Mouse (Mus musculus): Measurements from ENCODE around the gene Ndufa6. TPM values are rescaled to one million over a fixed set of nuclear protein-coding genes. Genes with fewer than 3 reads are reported as not detected.
"Not testable (repeated sequence)": the region's sequence is repeated elsewhere in the genome, so short reads cannot be mapped to it uniquely, and the experiment has no call there.

Ndufa6 gene
- polyA plus RNA-seq (2012; rRNA removed) = 498 and 573 TPM in 2 replicates

- peak; percentile 95 to 98 for DNase-seq (ENCODE audit: extremely low spot score in 1 of 2, low spot score in 1 of 2)
Measured at GRCm38 (mm10) chr15:82354126-82354945, at the start of gene Ndufa6. Gene Ndufa6, minus strand, starts transcription at chr15:82354322.

- DNase-seq (ENCODE audit: extremely low spot score in 1 of 2, low spot score in 1 of 2) = no peak
Measured at GRCm38 (mm10) chr15:82403606-82404005, 49.5 kb upstream of the Ndufa6 start.

- DNase-seq (ENCODE audit: extremely low spot score in 1 of 2, low spot score in 1 of 2) = no peak
Measured at GRCm38 (mm10) chr15:82402741-82403140, 48.6 kb upstream of the Ndufa6 start.

GRCm38 (mm10) chr15:82402106-82402505 is 48.0 kb upstream of the Ndufa6 start:
- no peak for DNase-seq (ENCODE audit: extremely low spot score in 1 of 2, low spot score in 1 of 2)

GRCm38 (mm10) chr15:82401516-82401915 is 47.4 kb upstream of the Ndufa6 start:
- DNase-seq (ENCODE audit: extremely low spot score in 1 of 2, low spot score in 1 of 2) = no peak

GRCm38 (mm10) chr15:82395955-82396354 is 41.8 kb upstream of the Ndufa6 start:
- DNase-seq (ENCODE audit: extremely low spot score in 1 of 2, low spot score in 1 of 2) = not testable (repeated sequence)

GRCm38 (mm10) chr15:82393922-82394321 is 39.8 kb upstream of the Ndufa6 start, which contains the start of gene Cyp2d11:
Gene Cyp2d11, minus strand, starts transcription at chr15:82394022.
- DNase-seq (ENCODE audit: extremely low spot score in 1 of 2, low spot score in 1 of 2) = not testable (repeated sequence)

- not testable (repeated sequence) for DNase-seq (ENCODE audit: extremely low spot score in 1 of 2, low spot score in 1 of 2)
Measured at GRCm38 (mm10) chr15:82389916-82390315, 35.8 kb upstream of the Ndufa6 start.

DNA sequence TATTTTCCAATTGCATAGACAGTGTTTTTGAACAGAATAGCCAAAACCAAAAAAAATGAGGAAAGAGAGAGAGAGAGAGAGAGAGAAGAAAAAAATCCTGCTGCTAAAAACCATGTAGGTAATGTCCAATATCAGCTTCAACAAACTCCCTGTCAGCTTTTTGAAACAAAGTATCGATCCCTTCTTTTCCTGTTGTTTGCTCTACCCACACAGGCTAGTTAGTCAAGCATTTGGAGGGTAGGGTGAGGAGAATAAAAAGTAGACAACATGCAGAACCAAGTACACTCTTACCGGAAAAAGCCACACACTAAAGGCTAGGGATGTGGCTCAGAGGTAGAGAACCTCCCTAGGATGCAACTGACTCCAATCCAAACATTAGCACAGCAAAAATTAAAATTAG is 31.6 kb upstream of the Ndufa6 start:
- no peak for DNase-seq (ENCODE audit: extremely low spot score in 1 of 2, low spot score in 1 of 2)

DNA sequence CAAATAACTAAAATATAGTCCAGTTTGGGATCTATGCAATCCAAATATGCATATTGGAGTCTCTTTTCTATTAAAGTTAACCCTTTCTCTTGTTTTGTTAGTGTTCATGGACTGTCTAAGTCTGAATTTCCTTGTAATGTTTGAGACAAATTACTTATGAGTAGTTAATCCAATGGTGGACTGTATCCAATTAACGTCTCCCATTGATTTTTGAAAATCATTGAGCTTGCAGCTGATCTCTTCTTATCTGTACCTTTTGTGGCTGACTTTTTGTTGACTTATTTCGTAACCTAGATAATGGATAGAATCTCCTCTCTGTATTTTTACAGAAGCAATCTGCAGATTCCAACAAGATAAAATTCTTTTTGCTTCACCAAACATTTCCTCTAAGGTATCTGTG is 28.3 kb upstream of the Ndufa6 start:
- no peak for DNase-seq (ENCODE audit: extremely low spot score in 1 of 2, low spot score in 1 of 2)

DNA sequence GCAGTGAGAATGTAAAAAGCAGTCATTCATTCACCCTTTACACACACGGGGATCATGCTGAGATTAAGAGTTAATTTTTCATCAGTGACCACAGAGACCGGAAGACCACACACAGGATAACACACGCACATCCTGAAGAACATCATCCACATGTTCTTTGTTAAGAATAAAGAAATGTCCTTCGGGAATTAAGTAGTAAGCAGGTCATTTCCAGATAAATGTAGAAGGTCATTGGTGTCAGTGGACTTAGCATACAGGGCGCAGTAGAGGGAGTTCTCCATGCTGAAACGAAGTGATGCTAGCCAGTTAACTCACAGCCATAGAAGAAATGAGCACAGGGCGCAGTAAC is 26.6 kb upstream of the Ndufa6 start:
- DNase-seq (ENCODE audit: extremely low spot score in 1 of 2, low spot score in 1 of 2) = no peak

DNA sequence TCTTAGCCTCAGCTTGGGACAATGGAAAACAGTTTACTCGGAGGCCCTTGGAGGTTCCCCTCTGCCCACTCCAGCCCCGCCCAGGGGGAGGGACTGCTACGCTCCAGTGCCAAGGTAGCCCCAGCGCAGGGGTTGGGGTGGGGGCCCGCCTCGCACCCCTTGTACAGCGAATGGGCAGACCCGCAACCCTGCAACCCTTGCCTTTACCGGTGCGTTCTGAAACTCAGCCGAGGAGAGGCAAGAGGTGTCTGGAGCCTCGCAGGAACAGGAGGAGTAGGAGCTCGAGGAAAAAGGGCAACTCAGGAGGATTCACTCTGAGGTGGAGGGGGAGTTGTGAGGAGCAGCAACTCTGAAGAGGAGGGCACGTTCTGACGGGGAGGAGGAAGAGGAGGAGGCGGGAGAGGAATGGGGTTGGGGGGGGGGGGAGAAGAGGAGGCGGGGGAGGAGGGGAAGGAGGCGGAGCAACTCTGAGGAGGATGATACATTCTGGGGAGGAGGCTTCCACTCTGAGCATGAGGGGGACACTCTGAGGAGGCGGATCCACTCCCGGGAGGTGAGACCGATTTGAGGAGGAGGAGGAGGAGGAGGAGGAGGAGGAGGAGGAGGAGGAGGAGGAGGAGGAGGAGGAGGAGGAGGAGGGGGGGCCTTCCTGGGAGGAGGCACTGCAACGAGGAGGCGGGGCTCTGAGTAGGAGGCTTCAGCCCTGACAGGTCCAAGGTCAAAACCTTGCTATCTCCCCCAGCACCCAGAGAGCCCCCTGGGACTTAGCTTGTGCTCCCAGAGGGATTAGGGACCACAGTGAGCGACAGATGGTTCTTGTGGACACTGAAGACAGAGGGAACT is 26.0 kb upstream of the Ndufa6 start, which contains the start of gene Cyp2d22:
Gene Cyp2d22, minus strand, starts transcription at position 390 of the 843 bp plus-strand sequence.
- peak in 1 of 2 experiments; percentile 30 for DNase-seq (ENCODE audit: extremely low spot score in 1 of 2, low spot score in 1 of 2)

DNA sequence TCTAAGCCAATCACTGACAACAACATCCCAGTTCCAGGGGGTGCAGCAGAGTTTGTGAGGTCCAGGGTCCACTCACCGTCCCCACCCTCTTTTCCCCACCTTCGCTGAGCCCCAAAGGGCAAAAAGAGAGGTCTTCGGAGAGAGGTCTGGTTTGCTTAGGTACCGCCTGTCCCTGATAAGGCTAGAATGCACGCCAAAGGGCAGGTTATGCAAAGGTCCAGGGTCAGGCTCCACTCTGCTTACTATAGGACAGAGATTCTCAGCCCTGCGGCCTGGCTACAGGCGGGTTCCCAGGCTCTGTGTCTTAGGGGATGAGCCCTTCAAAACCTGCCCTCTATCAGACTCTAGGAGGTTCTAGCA is 25.4 kb upstream of the Ndufa6 start:
- no peak for DNase-seq (ENCODE audit: extremely low spot score in 1 of 2, low spot score in 1 of 2)

DNA sequence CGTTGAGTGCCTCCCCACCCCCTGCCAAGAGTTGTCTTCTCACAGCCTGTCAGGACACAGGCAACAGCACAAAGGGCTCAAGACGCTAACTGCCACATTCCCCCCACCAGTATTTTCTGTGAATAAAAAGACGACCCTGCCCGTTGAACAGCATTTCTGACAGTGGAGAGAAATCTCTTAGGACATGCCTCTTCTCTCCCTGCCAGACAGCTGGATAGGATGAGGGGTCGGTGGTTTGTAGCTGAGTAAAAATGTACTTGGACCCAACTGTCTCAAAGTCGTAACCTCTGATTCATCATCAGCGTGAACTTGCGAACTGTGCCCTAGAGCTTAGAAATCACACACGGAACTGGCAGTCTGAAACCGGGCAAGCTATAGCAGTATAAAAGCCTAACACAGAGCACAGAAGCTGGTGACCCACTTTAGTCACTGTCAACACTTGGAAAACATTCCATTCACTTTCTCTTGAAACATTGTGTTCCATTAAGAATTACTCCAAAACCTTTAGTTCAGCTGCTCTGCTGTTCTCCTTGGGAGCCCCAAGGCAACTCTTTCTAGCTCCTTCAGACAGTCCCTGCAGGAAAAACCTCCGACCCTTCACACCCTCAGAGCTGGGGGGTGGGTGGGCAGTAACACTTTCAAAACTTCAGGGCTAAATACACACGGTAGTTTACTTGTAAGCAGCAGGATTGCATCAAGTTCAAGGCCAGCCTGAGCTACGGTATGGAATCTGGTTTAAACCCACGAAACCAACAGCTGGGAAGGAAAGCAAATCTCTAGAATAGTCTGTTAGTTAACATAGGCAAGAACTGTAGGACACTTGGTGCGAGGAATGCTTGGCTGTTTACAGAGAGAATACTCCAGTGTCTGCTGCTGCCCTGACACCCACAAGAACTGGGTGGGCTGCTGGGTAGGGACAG is 24.4 kb upstream of the Ndufa6 start:
- DNase-seq (ENCODE audit: extremely low spot score in 1 of 2, low spot score in 1 of 2) = no peak

- no peak for DNase-seq (ENCODE audit: extremely low spot score in 1 of 2, low spot score in 1 of 2)
Measured at GRCm38 (mm10) chr15:82377701-82378100, 23.6 kb upstream of the Ndufa6 start.

DNA sequence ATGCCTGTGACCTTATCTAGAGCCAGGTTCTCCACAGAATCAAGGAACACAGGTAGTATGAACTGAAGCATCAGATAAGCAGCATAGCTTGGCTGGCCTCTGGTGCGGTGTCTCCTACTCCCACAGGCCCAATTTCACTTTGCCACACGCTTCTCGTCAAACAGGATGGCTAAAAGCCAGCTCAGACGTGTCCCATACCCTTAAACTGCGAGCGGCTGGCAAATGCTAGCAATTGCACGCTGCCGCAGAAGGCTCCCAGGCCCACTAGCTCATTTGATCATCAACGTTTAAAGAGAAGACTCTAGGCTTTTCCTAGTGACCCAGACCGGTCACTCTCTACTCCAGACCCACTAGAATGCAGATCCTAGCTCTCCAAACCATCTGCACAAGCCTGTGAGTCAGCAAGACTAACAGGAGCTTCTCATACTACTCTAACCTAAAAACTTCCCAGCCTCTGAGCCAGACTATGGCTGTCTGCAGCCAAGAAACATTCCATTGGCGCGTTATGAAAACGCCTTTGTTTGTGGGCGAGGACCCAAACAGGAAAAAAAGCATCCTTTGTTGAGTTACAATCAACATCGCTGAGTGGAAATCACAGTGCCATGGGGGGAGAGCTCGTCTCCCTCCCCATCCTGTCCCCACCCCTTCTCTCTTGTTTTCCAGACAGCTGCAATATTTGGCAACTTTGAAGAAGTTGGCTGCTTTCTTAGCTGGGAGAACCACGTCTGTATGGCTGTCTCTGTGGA is 22.4 kb upstream of the Ndufa6 start:
- peak; percentile 63 to 73 for DNase-seq (ENCODE audit: extremely low spot score in 1 of 2, low spot score in 1 of 2)

GRCm38 (mm10) chr15:82375855-82376254 is 21.7 kb upstream of the Ndufa6 start:
- DNase-seq (ENCODE audit: extremely low spot score in 1 of 2, low spot score in 1 of 2) = no peak

- no peak for DNase-seq (ENCODE audit: extremely low spot score in 1 of 2, low spot score in 1 of 2)
Measured at GRCm38 (mm10) chr15:82374437-82374836, 20.3 kb upstream of the Ndufa6 start.

- no peak for DNase-seq (ENCODE audit: extremely low spot score in 1 of 2, low spot score in 1 of 2)
Measured at GRCm38 (mm10) chr15:82372991-82373390, 18.9 kb upstream of the Ndufa6 start.

- no peak for DNase-seq (ENCODE audit: extremely low spot score in 1 of 2, low spot score in 1 of 2)
Measured at GRCm38 (mm10) chr15:82372446-82372845, 18.3 kb upstream of the Ndufa6 start.

Measured in frontal cortex, adult 2 months (tissue).